In the genomic region with DNA sequence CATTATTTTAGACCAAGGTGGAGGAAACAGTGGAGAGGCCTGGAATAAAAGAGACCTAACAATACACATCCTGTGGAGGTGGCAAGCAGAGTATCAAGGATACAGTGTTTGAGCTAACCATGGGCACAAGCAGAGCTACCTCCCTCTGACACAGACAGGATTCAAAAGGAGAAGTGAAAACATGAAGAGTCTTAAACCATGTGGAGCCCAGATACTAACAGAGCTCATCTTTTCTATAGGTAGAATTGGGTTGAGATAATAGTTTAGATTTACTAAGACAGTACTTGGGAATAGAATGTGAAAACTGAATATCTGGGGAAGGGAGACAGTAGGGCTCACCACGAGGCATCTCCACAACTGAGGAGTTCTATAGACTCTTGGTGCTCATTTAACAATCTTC, we compare ENCODE assay signal across 16 mouse cellular contexts.
"Had no signal": no experiment of that assay in that cellular context is flagged by ENCODE, and none has a peak within 500 bp of the region (broad histone marks: within the 10 kb centered on the region; RNA-seq: fewer than 3 reads in every experiment).

No protein-coding gene starts in this region.

- H3K4me2 ChIP-seq: neural tube, embryonic 13.5 days; neural tube, embryonic 15.5 days; stomach, embryonic 15.5 days had no signal

- DNase-seq: retina, postnatal 1 day; right cerebral cortex, adult 18-20 months; right cerebral cortex, postnatal 14 days; right cerebral cortex, postnatal 25 days; right cerebral cortex, postnatal 4 days; spleen, adult 18-20 months; thymus, adult 18-20 months; thymus, adult 2 months; thymus, postnatal 14 days; thymus, postnatal 25 days; thymus, postnatal 36 days; thymus, postnatal 4 days had no signal

- H3K9ac ChIP-seq: neural tube, embryonic 13.5 days; neural tube, embryonic 15.5 days; stomach, embryonic 15.5 days had no signal

- H3K27ac ChIP-seq: neural tube, embryonic 13.5 days; neural tube, embryonic 15.5 days; stomach, embryonic 15.5 days; stomach, postnatal 0 days had no signal

- H3K9me3 ChIP-seq: neural tube, embryonic 13.5 days; neural tube, embryonic 15.5 days; stomach, embryonic 15.5 days had no signal

- H3K27me3 ChIP-seq: neural tube, embryonic 13.5 days; neural tube, embryonic 15.5 days; stomach, embryonic 15.5 days had no signal

- H3K4me1 ChIP-seq: stomach, embryonic 15.5 days had no signal

- H3K4me3 ChIP-seq: neural tube, embryonic 13.5 days; neural tube, embryonic 15.5 days; stomach, embryonic 15.5 days had no signal

- H3K36me3 ChIP-seq: neural tube, embryonic 13.5 days; neural tube, embryonic 15.5 days; stomach, embryonic 15.5 days had no signal
